Mouse (Mus musculus): ENCODE measurements around the gene Clrn2.
"Not testable (repeated sequence)": the region's sequence is repeated elsewhere in the genome, so short reads cannot be mapped to it uniquely, and the experiment has no call there.

The Clrn2 gene

DNA sequence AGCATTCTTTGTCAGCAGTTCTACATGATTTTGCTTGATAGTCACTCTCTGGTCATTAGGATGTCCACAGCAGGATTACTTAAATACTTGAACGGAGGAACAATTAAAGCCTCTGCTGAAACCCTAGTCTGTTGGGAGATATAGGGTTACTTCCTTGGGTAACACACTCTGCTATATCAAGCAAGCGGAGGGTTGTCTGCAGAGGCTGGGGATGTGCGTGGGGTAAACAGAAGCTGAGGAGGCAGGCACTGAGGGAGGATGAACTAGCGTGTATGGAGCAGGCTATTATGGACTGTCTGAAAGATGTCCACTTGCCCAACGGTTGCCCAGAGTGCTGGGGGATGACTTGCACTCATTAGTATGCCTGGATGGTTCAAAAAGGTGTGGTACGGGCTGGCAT is at the start of gene Clrn2:
Gene Clrn2, plus strand, starts transcription at position 301 of the 400 bp plus-strand sequence.
- no peak for DNase-seq (ENCODE audit: low read depth)

DNA sequence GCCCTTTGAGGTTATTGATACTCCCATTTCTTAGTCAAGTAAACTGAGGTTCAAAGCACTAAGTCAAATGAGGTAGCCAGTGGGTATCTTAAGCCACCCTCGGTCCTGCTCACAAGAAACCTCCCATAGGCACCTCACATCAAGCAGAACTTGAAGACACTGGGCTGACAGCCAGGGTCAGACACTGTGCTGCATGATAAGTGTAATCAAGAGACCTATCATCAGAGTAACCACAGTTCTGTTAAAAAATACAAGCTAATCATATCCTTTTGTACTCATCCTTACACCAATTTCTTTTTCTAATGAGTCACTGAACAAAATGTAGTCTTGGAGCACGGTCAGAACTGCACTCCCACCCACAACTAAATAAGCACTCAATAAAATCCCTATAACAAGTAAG is 47.4 kb upstream of the Clrn2 start:
- DNase-seq (ENCODE audit: low read depth), result no peak

DNA sequence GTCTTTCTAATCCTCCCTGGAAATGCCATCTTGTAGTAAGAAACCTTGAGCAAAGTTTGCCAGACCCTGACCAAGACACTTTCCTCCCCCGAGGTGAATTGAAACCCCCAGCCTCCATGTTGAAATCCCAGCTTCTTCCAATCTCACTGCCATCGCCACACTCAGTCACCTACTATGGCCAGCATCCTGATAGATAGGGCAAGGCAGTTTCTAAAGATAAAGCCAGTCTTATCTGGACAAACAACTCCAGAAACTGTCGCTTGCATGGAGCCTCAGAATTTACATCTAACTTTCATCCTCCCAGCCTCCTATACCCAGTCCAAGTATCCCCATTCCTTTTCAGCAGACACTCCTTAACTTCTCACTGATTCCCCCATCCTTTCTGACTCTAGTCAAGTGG is 37.1 kb upstream of the Clrn2 start:
- no peak for DNase-seq (ENCODE audit: low read depth)

GRCm38 (mm10) chr5:45417859-45418443 is 35.6 kb upstream of the Clrn2 start:
- DNase-seq (ENCODE audit: low read depth), result no peak

DNA sequence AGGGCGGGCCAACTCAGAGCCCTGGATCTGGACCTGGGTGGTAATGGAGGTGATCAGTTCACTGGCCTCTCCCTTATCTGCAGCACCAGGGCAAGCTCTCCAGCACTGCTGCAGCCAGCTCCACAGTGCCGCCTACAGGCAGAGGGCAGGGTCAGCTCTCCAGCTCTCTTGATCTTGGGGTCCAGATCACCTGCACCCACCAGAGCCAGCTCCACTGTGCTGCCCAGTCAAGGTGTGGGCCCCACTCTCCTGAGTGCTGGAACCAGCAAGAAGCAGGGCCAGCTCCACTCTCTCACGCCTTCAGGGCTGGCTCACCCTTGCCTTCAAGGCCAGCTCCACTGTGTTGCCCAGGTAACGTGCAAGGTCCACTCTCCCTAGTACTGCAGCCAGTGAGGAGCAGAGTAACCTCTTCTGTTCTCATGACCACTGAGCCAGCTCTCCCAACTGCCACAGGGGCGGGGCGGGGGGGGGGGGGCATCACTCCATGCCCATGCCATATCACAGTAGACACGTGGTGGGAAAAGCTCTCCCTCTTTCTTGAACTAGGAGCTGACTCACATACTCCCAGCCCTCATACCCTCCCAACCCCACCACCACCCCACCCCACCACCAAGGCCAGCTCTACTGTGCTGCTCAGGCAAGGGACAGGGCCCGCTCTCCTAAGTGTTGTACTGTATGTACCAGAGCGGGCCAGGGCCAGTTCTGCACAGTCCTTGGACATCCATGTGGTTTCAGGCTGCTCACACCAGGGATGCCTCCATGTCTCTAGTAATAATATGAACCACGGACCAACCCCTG is 33.5 kb upstream of the Clrn2 start:
- peak; percentile 8 for DNase-seq (ENCODE audit: low read depth)

DNA sequence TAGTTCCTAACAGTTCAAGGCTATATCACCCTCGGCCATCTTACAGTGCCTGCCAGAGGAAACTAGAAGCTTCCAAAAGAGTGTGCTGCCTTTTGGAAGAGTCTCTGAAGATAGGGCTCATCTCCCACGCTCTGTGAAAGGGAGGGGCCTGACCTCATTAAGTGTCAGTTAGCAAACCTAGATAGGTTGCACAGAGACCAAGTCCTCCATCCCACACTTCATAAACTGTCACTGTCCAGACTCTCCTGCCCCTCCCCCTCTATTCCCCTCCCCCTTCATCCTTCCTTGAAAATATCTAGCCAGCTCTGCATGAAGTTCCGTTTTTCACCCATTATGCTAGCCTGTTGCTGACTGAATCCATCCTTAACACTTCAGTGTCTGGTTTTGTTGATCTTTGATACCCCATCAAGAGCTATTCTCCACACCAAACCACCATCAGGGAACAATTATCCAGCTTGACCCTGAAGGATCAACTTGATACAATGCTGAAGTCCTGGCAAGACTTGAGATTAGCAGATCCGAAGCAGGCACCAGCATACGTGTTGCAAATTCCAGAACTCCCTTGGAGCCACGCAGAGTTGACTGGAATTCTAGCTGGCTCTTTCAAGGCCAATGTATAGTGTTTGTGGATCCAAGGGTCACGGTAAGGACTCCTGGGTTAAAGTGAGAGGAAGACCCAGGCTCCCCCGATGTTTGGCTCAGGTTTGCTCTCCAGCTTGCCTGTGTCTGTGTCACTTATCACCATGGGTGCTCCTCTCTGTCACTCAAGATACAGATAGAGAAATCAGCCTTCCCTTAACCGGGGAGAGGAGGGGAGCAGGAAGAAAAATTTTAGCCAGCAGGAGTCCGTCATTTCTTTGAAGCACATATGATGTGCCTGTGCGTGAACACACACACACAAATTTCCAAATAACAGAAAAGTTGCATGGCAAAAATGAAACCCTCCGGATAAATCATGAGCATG is 31.4 kb upstream of the Clrn2 start:
- no peak for DNase-seq (ENCODE audit: low read depth)

- DNase-seq (ENCODE audit: low read depth), result peak; percentile 32
Measured at GRCm38 (mm10) chr5:45424021-45424886, 29.3 kb upstream of the Clrn2 start.

- not testable (repeated sequence) for DNase-seq (ENCODE audit: low read depth)
Measured at GRCm38 (mm10) chr5:45425771-45426170, 27.8 kb upstream of the Clrn2 start.

DNA sequence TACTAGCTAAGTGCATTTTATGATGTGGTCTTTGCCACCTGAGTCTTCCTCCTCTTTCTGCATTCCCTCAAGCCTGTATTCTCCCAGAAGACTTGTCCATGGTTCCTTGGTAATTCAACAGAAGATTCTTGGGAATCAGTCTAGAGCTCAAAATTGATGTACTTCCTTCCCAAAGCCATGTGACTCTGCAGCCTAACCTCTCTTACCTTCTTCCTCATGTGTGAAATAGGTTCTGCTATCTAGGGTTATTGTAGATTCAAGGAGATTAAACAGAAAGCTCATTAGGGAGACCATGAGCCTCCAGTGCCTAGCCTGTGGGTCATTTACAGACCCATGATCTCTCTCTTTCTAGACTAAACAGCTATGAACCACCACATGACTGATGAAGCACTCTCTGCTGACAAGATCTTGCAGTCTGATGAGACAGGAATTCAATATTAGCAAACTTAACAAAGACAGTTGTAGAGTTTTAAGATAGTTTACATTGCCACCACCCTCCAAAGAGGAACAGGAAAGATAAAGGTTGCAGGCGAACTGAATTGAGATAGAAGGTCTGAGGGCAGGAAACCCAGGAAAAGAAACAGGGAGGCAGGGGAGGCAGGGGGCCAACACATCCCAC is 27.0 kb upstream of the Clrn2 start:
- DNase-seq (ENCODE audit: low read depth), result no peak

- DNase-seq (ENCODE audit: low read depth), result no peak
Measured at GRCm38 (mm10) chr5:45427891-45428290, 25.7 kb upstream of the Clrn2 start.

DNA sequence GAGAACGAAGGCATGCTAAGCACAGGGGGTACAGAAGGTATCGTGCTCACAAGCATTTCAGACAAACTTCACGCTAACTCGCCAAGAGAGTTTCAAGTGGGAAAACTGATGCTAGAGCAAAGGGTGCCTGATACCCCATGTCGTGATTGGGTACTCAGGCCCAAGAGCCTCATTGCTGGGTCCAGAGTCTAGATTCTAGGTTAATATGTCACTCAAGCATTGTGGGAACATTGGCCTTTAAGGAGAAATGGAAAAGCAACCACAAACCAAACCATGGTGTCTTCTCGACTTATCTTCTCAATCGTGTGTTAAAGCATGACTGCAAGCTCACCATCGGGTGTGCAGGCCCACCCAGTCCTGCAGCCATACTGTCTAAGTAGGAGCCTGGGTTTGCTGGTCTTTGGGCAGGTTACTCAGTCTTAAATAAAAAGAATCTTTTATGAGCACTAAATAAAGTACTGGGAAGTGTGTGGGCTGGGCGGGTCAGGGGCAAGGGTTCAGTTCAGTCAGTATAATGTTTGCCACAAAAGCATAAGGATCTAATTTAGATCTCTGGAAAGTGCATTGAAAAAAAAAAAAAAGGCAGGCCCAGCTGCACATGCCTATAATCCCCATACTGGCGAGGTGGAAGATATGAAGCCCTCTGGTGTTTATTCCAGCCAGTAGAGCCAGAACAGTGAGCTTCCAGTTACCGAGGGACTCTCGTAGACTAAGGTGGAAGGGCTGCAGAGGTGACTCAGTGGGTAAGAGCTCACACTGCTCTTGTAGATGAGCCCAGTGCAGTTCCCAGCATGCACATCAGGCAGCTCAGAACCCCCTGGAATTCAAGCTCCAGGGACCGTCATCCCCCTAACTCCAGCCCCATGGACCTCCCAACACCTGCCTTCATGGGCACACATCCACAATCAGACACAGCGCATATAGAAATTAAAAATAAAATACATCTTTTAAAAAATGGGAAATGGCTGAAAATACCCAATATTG is 17.3 kb upstream of the Clrn2 start:
- DNase-seq (ENCODE audit: low read depth), result no peak

GRCm38 (mm10) chr5:45437826-45438225 is 15.7 kb upstream of the Clrn2 start:
- DNase-seq (ENCODE audit: low read depth), result no peak

- no peak for DNase-seq (ENCODE audit: low read depth)
Measured at GRCm38 (mm10) chr5:45438301-45438700, 15.2 kb upstream of the Clrn2 start.

- DNase-seq (ENCODE audit: low read depth), result no peak
Measured at GRCm38 (mm10) chr5:45441124-45441523, 12.4 kb upstream of the Clrn2 start.

GRCm38 (mm10) chr5:45441745-45442144 is 11.8 kb upstream of the Clrn2 start:
- no peak for DNase-seq (ENCODE audit: low read depth)

GRCm38 (mm10) chr5:45444130-45444832 is 9.3 kb upstream of the Clrn2 start:
- no peak for DNase-seq (ENCODE audit: low read depth)

DNA sequence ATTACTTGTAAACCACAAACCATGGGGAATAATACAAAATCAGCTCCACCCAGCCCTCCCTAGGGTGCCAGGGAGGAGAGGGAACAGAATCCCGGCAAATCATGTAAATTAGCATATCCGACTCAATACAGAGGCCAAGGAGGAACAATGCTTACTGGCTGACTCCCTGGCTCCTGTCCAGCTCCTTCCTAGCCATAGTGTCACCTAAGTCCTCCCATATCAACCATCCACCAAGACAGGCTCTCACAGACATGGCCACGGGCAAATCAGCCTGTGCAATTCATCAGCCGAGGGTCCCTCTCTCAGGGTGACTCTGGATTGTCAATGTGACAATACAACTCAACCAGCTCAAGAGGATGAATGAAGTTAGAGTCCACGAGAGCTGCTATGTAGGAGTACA is 4.9 kb upstream of the Clrn2 start:
- no peak for DNase-seq (ENCODE audit: low read depth)

DNA sequence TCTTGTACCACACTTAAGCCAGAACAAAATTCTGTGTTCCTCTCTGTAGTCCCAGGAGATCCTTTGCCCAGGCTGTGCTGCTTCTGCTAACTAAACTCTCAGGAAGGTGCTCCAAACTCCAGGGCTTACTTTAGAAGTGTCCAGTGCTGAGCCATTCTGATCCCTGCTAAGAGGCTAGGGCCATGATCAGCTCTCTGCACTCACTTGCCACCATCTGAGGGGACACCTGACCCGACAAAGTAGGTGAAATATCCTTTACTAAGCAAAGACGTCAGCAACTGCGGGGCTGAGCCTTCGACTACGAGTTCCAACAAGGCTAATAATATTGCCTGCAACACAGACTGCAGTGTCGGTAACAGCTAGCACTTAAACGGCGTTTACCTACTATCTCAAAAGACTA is 4.3 kb upstream of the Clrn2 start:
- peak; percentile 11 for DNase-seq (ENCODE audit: low read depth)

Data from c-Kit-positive CD71-positive TER-119-negative erythroid progenitor cells, embryonic 14.5 days (primary cell).